Mouse (Mus musculus) embryo, embryonic 10.5 days (tissue): ENCODE measurements around the gene H2al1g.
"Not testable (repeated sequence)": the region's sequence is repeated elsewhere in the genome, so short reads cannot be mapped to it uniquely, and the experiment has no call there.

Experiments used
- DNase-seq: peaks from one replicate; pipeline ENCODE4 v3.0.0-alpha.2; 2015; ENCODE audit warnings: low spot score

The H2al1g gene

DNA sequence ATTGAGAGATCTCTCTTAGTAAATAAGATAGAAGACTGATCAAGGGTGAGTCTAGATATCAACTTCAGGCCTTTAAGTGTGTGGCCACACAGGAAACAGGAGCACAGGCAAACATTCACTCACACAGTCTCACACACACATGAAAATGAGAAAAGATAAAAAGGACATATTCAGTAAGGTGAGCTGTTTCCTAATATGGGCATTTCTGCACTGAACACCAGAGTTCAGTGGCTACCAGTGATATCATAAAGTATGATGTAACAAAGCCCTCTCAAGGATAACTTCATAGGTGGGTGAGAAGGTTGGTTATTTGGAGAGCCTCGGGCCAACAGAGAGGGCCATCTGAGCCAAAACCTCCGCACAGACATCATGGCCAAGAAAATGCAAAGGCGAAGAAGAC lies at the start of gene H2al1g:
Gene H2al1g, plus strand, starts transcription at position 301 of the 400 bp plus-strand sequence.
- not testable (repeated sequence) for DNase-seq

DNA sequence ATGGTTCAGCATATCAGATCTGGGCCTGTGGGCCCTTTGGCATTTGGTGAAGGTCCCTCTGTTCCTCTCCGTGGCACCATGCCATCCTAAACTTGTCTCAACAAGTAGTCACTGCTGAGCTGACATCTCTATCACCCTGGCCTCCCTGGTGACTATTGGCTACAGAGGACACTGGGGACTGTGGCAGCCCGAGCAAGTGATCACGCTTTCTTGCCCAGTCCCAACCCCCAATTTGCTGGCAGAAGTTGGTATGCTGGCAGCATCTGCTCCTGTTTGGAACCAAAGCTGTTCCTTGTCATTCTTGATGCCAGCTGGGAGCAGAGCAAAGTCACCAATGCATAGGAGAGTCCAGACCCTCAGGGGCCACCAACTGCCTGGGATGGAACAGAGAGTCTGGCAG lies 49.0 kb upstream of the H2al1g start:
- no peak for DNase-seq

DNA sequence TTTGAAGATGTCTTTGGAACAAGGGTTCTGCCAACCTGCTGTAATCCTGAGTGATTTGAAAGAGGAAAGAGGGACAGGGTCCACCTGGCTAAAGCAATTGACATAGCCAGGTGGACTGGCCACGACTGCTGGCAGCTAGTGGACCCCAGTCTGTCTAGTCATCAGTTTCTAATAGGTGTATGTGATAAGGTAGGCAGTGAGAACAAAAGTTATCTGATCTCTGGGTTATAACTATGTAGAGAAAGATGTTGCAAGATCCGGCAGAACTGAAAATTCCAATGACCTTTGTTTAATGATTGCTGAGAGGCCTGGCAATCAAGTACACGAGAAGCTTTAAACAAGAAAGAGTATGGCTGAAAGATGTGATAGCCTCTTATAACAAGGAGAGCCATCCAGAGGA lies 44.9 kb upstream of the H2al1g start:
- no peak for DNase-seq

DNA sequence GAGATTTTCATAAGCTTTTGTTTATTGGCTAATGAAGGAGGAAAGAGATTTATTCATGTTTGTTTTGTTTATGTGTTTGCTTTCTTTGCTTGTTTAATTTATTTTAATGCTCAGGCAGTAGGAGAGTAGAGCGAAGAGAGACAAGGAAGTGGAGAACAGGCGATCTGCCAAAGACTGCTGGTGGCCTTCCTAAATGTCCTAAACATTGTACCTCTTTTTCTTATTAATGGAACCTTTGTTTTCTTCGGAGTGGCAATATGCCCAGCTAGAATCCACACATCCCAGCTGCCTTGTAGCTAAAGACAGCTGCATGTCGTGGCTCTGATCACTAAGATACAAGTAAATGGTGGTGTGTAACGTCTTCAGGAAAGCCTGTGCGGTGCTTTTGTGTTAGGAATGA lies 41.0 kb upstream of the H2al1g start:
- no peak for DNase-seq

GRCm38 (mm10) chrX:11280741-11281140 lies 37.3 kb upstream of the H2al1g start:
- no peak for DNase-seq

DNA sequence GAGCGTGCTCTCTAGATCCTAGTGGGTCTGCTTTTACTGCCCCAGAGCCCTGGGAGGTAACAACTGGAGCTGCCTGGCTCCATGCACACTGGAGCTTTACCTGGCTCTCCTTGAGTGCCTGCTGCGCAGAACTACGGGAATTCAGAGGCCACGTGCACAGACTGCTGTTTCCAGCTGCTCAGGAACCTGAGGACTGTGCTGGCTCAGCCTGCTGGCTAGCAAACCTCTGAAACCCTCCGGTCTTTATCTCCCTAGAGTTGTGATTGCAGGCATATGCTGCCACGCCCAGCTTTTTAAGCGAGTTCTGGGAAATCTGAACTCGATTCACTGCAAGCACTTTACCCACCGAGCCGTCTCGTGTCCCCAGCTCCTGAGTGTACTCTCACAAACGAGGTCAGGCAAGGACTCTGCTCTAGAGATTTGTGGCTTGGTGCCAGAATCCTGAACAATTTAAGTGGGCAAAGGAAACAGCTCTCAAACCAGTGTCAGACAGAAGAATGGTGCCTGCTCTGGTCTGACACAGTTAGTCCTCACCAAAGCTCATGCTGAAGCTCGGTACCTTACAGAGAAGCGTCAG lies 29.7 kb upstream of the H2al1g start:
- no peak for DNase-seq

DNA sequence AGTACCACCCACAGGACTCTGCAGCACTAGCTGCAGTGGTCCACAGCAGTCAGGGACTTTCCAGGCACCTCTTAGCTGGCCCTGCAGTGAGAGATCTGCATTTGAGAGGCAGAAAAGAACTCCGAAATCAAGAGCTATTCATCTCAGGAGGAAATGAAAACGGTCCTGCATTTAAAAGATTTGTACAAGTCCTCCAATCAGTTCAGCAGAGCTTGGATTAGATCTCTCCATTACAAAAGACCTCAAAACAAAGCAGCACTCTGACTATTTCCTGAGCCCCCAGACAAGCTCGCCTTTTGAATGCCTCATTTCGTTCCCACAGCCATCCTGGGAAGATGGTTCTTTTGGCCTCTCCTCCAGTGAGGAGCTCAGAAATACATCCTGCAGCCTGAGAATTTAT lies 28.8 kb upstream of the H2al1g start:
- no peak for DNase-seq

GRCm38 (mm10) chrX:11298957-11299356 lies 19.1 kb upstream of the H2al1g start, which contains the start of gene H2al1a:
Gene H2al1a (plus strand): TSS chrX:11299257.
- DNase-seq, result not testable (repeated sequence)

- not testable (repeated sequence) for DNase-seq
Observed at GRCm38 (mm10) chrX:11302132-11302531, 15.9 kb upstream of the H2al1g start, which contains the start of gene H2al1b. Gene H2al1b (plus strand): TSS chrX:11302432.

DNA sequence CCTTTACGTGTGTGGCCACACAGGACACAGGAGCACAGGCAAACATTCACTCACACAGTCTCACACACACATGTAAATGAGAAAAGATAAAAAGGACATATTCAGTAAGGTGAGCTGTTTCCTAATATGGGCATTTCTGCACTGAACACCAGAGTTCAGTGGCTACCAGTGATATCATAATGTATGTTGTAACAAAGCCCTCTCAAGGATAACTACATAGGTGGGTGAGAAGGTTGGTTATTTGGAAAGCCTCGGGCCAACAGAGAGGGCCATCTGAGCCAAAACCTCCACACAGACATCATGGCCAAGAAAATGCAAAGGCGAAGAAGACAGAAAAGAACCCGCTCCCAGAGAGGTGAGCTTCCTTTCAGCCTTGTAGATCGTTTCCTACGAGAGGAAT lies 12.7 kb upstream of the H2al1g start, which contains the start of gene H2al1c:
Gene H2al1c, plus strand, starts transcription at position 301 of the 400 bp plus-strand sequence.
- not testable (repeated sequence) for DNase-seq

DNA sequence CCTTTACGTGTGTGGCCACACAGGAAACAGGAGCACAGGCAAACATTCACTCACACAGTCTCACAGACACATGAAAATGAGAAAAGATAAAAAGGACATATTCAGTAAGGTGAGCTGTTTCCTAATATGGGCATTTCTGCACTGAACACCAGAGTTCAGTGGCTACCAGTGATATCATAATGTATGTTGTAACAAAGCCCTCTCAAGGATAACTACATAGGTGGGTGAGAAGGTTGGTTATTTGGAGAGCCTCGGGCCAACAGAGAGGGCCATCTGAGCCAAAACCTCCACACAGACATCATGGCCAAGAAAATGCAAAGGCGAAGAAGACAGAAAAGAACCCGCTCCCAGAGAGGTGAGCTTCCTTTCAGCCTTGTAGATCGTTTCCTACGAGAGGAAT lies 9.5 kb upstream of the H2al1g start, which contains the start of gene H2al1d:
Gene H2al1d, plus strand, starts transcription at position 301 of the 400 bp plus-strand sequence.
- DNase-seq, result not testable (repeated sequence)

- DNase-seq, result not testable (repeated sequence)
Observed at GRCm38 (mm10) chrX:11311634-11312033, 6.4 kb upstream of the H2al1g start, which contains the start of gene H2al1e. Gene H2al1e (plus strand): TSS chrX:11311934.

DNA sequence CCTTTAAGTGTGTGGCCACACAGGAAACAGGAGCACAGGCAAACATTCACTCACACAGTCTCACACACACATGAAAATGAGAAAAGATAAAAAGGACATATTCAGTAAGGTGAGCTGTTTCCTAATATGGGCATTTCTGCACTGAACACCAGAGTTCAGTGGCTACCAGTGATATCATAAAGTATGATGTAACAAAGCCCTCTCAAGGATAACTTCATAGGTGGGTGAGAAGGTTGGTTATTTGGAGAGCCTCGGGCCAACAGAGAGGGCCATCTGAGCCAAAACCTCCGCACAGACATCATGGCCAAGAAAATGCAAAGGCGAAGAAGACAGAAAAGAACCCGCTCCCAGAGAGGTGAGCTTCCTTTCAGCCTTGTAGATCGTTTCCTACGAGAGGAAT lies 3.2 kb upstream of the H2al1g start, which contains the start of gene H2al1f:
Gene H2al1f, plus strand, starts transcription at position 301 of the 400 bp plus-strand sequence.
- DNase-seq, result not testable (repeated sequence)

DNA sequence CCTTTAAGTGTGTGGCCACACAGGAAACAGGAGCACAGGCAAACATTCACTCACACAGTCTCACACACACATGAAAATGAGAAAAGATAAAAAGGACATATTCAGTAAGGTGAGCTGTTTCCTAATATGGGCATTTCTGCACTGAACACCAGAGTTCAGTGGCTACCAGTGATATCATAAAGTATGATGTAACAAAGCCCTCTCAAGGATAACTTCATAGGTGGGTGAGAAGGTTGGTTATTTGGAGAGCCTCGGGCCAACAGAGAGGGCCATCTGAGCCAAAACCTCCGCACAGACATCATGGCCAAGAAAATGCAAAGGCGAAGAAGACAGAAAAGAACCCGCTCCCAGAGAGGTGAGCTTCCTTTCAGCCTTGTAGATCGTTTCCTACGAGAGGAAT lies 3.1 kb downstream of the H2al1g start, which contains the start of gene H2al1h:
Gene H2al1h, plus strand, starts transcription at position 301 of the 400 bp plus-strand sequence.
- not testable (repeated sequence) for DNase-seq

DNA sequence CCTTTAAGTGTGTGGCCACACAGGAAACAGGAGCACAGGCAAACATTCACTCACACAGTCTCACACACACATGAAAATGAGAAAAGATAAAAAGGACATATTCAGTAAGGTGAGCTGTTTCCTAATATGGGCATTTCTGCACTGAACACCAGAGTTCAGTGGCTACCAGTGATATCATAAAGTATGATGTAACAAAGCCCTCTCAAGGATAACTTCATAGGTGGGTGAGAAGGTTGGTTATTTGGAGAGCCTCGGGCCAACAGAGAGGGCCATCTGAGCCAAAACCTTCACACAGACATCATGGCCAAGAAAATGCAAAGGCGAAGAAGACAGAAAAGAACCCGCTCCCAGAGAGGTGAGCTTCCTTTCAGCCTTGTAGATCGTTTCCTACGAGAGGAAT lies 6.3 kb downstream of the H2al1g start, which contains the start of gene H2al1i:
Gene H2al1i, plus strand, starts transcription at position 301 of the 400 bp plus-strand sequence.
- DNase-seq, result not testable (repeated sequence)

DNA sequence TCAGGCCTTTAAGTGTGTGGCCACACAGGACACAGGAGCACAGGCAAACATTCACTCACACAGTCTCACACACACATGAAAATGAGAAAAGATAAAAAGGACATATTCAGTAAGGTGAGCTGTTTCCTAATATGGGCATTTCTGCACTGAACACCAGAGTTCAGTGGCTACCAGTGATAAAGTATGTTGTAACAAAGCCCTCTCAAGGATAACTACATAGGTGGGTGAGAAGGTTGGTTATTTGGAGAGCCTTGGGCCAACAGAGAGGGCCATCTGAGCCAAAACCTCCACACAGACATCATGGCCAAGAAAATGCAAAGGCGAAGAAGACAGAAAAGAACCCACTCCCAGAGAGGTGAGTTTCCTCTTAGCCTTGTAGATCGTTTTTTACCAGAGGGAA lies 9.5 kb downstream of the H2al1g start, which contains the start of gene H2al1j:
Gene H2al1j, plus strand, starts transcription at position 301 of the 400 bp plus-strand sequence.
- DNase-seq, result not testable (repeated sequence)

GRCm38 (mm10) chrX:11345762-11346161 lies 27.7 kb downstream of the H2al1g start:
- DNase-seq, result peak; percentile 47

GRCm38 (mm10) chrX:11346756-11347155 lies 28.7 kb downstream of the H2al1g start:
- DNase-seq, result no peak

DNA sequence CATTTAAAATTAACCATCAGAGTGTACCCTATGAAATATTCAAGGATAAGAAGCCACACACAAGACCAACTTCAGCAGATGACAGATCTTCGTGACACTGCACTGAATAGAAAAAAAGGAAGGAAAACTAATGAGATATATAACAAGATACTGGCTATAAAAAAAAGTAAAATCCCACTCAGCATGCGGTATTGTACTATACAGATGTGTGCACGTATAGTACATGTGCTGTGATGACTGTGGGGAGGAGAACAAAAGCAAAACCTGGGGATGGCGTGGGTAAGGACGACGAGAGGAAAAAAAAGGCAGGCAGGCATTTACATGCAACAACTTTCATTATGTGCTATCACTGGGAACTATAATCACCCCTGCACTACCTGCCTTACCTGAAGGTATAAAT lies 42.8 kb downstream of the H2al1g start:
- no peak for DNase-seq

- no peak for DNase-seq
Observed at GRCm38 (mm10) chrX:11361261-11361660, 43.2 kb downstream of the H2al1g start.

- no peak for DNase-seq
Observed at GRCm38 (mm10) chrX:11363890-11364289, 45.8 kb downstream of the H2al1g start.

DNA sequence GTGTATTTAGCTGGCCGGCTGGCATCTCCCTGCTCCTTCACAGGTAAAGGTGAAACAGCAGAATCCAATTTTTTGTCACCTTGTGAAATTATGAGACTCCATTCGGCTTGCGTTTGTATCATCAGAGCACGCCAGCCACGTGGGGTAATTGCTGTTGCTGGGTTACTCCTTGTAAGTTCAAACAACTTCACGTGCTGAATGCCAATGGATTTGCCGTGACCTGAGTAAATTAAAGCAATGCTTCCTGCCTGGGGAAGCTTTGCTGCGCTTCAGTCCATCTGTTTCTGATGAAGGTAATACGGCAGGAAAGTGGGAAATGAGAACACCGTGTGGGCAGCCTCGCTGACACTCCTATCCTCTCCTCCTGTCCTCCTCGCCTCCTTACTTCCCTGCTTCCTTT lies 47.1 kb downstream of the H2al1g start:
- DNase-seq, result peak; percentile 32
